Mouse (Mus musculus) ES-Bruce4 (cell line): ENCODE results near the gene Sgpp1.

Source experiments
- CTCF ChIP-seq: IDR thresholded peaks from one replicate; pipeline ENCODE4 v1.8.1; 2011; ENCODE audit warnings: low read depth, low read length
- EP300 ChIP-seq: IDR thresholded peaks from 2 replicates; pipeline ENCODE4 v1.6.1; 2011; ENCODE audit warnings: low read depth, low read length; ENCODE audit not compliant: insufficient read depth
- POLR2A ChIP-seq: IDR thresholded peaks from one replicate; pipeline ENCODE4 v1.8.1; 2011; ENCODE audit warnings: low read length; ENCODE audit not compliant: insufficient read depth

DNA sequence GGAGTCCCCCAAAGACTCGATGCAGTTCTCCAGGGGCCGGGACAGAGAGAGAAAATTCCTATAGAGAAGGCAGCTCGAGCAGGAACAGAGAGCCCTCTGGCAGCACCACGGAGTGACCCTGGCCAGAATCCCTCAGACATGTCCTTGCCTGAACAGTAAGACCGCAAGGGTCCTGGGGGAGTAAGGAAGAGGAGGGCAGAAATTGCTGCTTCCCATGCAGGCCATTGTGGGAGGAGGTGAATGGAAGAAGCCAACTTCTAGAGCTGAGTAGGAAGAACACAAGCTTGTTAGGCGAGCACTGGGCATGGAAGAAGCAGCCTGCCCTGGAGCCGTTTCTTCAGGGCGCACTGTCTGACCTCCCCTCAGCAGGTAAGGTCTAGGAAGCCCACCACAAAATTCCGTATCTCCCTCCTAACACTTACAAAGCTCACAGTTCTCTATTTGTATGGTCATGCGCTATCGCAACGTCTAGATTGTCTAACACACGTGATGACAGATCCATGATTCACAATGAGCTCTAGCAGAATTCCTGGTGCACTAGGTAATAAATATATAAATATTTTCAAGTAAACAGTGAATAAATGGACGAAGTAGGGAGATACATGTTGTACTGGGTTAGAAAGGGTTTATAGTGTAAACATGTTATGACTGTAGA, 33.3 kb downstream of the Sgpp1 start:
- TF ChIP-seq EP300 = no peak
- no peak for TF ChIP-seq CTCF
- no peak for TF ChIP-seq POLR2A
